Mouse (Mus musculus) heart, embryonic 15.5 days (tissue): ENCODE data around the gene Upf2. TPM values are rescaled to one million over a fixed set of nuclear protein-coding genes. Genes with fewer than 3 reads are reported as not detected.
A peak's percentile ranks its signal among the peaks of the same experiment; 100 is the strongest.
"Not testable (repeated sequence)": the region's sequence is repeated elsewhere in the genome, so short reads cannot be mapped to it uniquely, and the experiment has no call there.

Source experiments
- ATAC-seq: fragments of 200-750 bp; cut with Nextera tagmentation; replicated peaks from 2 replicates; pipeline ENCODE4 v1.8.0; 2017; ENCODE audit warnings: low read depth, moderate TSS enrichment; ENCODE audit not compliant: insufficient number of reproducible peaks, insufficient read depth, low FRiP score
- H3K27ac ChIP-seq: fragments of 300-500 bp; sonication (generic); 2 replicates; pipeline ENCODE4 v1.5.1; 2015; ENCODE audit warnings: mild to moderate bottlenecking, inconsistent platforms
- H3K27me3 ChIP-seq: fragments of 300-500 bp; sonication (generic); 2 replicates; pipeline ENCODE4 v1.6.1; 2015; ENCODE audit warnings: inconsistent platforms
- H3K36me3 ChIP-seq: fragments of 300-500 bp; sonication (generic); 2 replicates; pipeline ENCODE4 v1.6.1; 2015; ENCODE audit warnings: mild to moderate bottlenecking, inconsistent platforms
- H3K4me1 ChIP-seq: fragments of 300-500 bp; sonication (generic); replicated peaks from 2 replicates; pipeline ENCODE4 v1.6.1; 2015; ENCODE audit warnings: inconsistent platforms
- H3K4me2 ChIP-seq: fragments of 300-500 bp; sonication (generic); 2 replicates; pipeline ENCODE4 v1.6.1; 2015; ENCODE audit warnings: inconsistent platforms, mild to moderate bottlenecking, moderate library complexity
- H3K4me3 ChIP-seq: fragments of 300-500 bp; sonication (generic); 2 replicates; pipeline ENCODE4 v1.5.1; 2015; ENCODE audit warnings: mild to moderate bottlenecking, inconsistent platforms
- H3K9ac ChIP-seq: fragments of 300-500 bp; sonication (generic); 2 replicates; pipeline ENCODE4 v1.6.1; 2015; ENCODE audit warnings: mild to moderate bottlenecking, inconsistent platforms
- H3K9me3 ChIP-seq: fragments of 300-500 bp; sonication (generic); replicated peaks from 2 replicates; pipeline ENCODE4 v1.6.1; 2016; ENCODE audit warnings: inconsistent platforms
- WGBS: fragments of 180-500 bp; shearing (Covaris S2); methylation state at CpG from one replicate; pipeline ENCODE4 v1.1.7; 2015; ENCODE audit warnings: mixed read lengths; 5-methylcytosine and 5-hydroxymethylcytosine counted together
- polyA plus RNA-seq: library from polyadenylated mRNA; unstranded; fragments of >200 nt; fragmentation: Nextera tagmentation; extraction: Ambion mirVana; gene quantifications from 2 replicates; pipeline ENCODE4 v1.2.1, GENCODE M21; 2015

Gene Upf2
- polyA plus RNA-seq, 1 experiment from 2014 or later = 5.4 TPM

GRCm38 (mm10) chr2:6071598-6072440 lies 120.5 kb downstream of the Upf2 start:
- H3K4me3 ChIP-seq = no peak overlapping the region
- H3K36me3 ChIP-seq = no peaks in the 10 kb centered on the region
- H3K9ac ChIP-seq = no peak overlapping the region
- H3K9me3 ChIP-seq = no peaks in the 10 kb centered on the region; the same call in 1 of the 2 replicates
- WGBS = 30% methylated on average over 11 of the region's 11 CpGs
- no peak overlapping the region for H3K4me2 ChIP-seq
- peak; percentile 37; the same call in 1 of the 2 replicates for ATAC-seq
- H3K4me1 ChIP-seq = peaks cover 29% of the 10 kb centered on the region
- H3K27me3 ChIP-seq = no peaks in the 10 kb centered on the region
- H3K27ac ChIP-seq = no peak overlapping the region

GRCm38 (mm10) chr2:6072685-6073260 lies 121.5 kb downstream of the Upf2 start:
- Histone ChIP-seq H3K9ac (no peak overlapping the region), H3K36me3 (no peaks in the 10 kb centered on the region), H3K27me3 (no peaks in the 10 kb centered on the region), H3K4me1 (peaks cover 33% of the 10 kb centered on the region), H3K27ac (no peak overlapping the region), H3K4me3 (no peak overlapping the region), H3K4me2 (no peak overlapping the region), H3K9me3 (no peaks in the 10 kb centered on the region)
- no peak for ATAC-seq
- 77% methylated on average over 7 of the region's 7 CpGs for WGBS

GRCm38 (mm10) chr2:6074891-6075529 lies 123.7 kb downstream of the Upf2 start:
- Histone ChIP-seq H3K27ac (peak overlapping the region; percentile 82), H3K36me3 (no peaks in the 10 kb centered on the region), H3K9ac (no peak overlapping the region), H3K4me1 (peaks cover 34% of the 10 kb centered on the region), H3K27me3 (no peaks in the 10 kb centered on the region), H3K4me3 (no peak overlapping the region), H3K9me3 (no peaks in the 10 kb centered on the region), H3K4me2 (no peak overlapping the region)
- WGBS = 37% methylated on average over 10 of the region's 10 CpGs
- ATAC-seq = peak; percentile 63

GRCm38 (mm10) chr2:6075530-6075896 lies 124.2 kb downstream of the Upf2 start:
- H3K27me3 ChIP-seq = no peaks in the 10 kb centered on the region
- no peak overlapping the region for H3K4me2 ChIP-seq
- no peaks in the 10 kb centered on the region for H3K9me3 ChIP-seq
- H3K4me1 ChIP-seq = peaks cover 34% of the 10 kb centered on the region
- H3K4me3 ChIP-seq = no peak overlapping the region
- H3K27ac ChIP-seq = peak overlapping the region; percentile 82
- no peaks in the 10 kb centered on the region for H3K36me3 ChIP-seq
- 9% methylated on average over 1 of the region's 1 CpGs for WGBS
- peak; percentile 8; the same call in 1 of the 2 replicates for ATAC-seq
- H3K9ac ChIP-seq = no peak overlapping the region

GRCm38 (mm10) chr2:6080037-6080436 lies 128.8 kb downstream of the Upf2 start:
- Histone ChIP-seq H3K27ac (no peak overlapping the region), H3K9me3 (no peaks in the 10 kb centered on the region), H3K9ac (no peak overlapping the region), H3K4me2 (no peak overlapping the region), H3K4me1 (peaks cover 10% of the 10 kb centered on the region), H3K36me3 (no peaks in the 10 kb centered on the region), H3K27me3 (no peaks in the 10 kb centered on the region), H3K4me3 (no peak overlapping the region)
- WGBS = 88% methylated on average over 1 of the region's 1 CpGs
- ATAC-seq = no peak

GRCm38 (mm10) chr2:6081108-6081507 lies 129.8 kb downstream of the Upf2 start:
- no peak overlapping the region for H3K27ac ChIP-seq
- no peak for ATAC-seq
- H3K9me3 ChIP-seq = no peaks in the 10 kb centered on the region
- no peaks in the 10 kb centered on the region for H3K27me3 ChIP-seq
- H3K4me1 ChIP-seq = peaks cover 11% of the 10 kb centered on the region
- no peak overlapping the region for H3K4me3 ChIP-seq
- H3K4me2 ChIP-seq = no peak overlapping the region
- H3K9ac ChIP-seq = no peak overlapping the region
- 54% methylated on average over 8 of the region's 8 CpGs for WGBS
- no peaks in the 10 kb centered on the region for H3K36me3 ChIP-seq

GRCm38 (mm10) chr2:6082615-6083014 lies 131.3 kb downstream of the Upf2 start:
- 64% methylated on average over 6 of the region's 6 CpGs for WGBS

GRCm38 (mm10) chr2:6083696-6084095 lies 132.4 kb downstream of the Upf2 start:
- Histone ChIP-seq H3K27me3 (no peaks in the 10 kb centered on the region), H3K4me2 (no peak overlapping the region), H3K27ac (no peak overlapping the region), H3K4me3 (no peak overlapping the region), H3K9me3 (no peaks in the 10 kb centered on the region), H3K4me1 (peaks cover 11% of the 10 kb centered on the region), H3K9ac (no peak overlapping the region), H3K36me3 (no peaks in the 10 kb centered on the region)
- WGBS = 87% methylated on average over 1 of the region's 1 CpGs
- ATAC-seq = no peak

More at GRCm38 (mm10) chr2:6082615-6083014, 131.3 kb downstream of the Upf2 start:
- H3K27ac ChIP-seq = no peak overlapping the region
- H3K27me3 ChIP-seq = no peaks in the 10 kb centered on the region
- H3K4me2 ChIP-seq = no peak overlapping the region
- H3K9me3 ChIP-seq = no peaks in the 10 kb centered on the region
- peaks cover 14% of the 10 kb centered on the region for H3K4me1 ChIP-seq
- no peaks in the 10 kb centered on the region for H3K36me3 ChIP-seq
- H3K4me3 ChIP-seq = no peak overlapping the region
- no peak for ATAC-seq
- H3K9ac ChIP-seq = no peak overlapping the region

- Histone ChIP-seq H3K4me1 (peaks cover 11% of the 10 kb centered on the region), H3K4me3 (no peak overlapping the region), H3K27me3 (no peaks in the 10 kb centered on the region), H3K27ac (no peak overlapping the region), H3K4me2 (no peak overlapping the region), H3K9ac (no peak overlapping the region), H3K36me3 (no peaks in the 10 kb centered on the region), H3K9me3 (no peaks in the 10 kb centered on the region)
- peak; percentile 19; the same call in 1 of the 2 replicates for ATAC-seq
- 67% methylated on average over 19 of the region's 19 CpGs for WGBS
Measured at GRCm38 (mm10) chr2:6085622-6086530, 134.6 kb downstream of the Upf2 start.

- WGBS = 82% methylated on average over 5 of the region's 5 CpGs
- no peak overlapping the region for H3K4me3 ChIP-seq
- no peak for ATAC-seq
- no peak overlapping the region for H3K27ac ChIP-seq
- no peak overlapping the region for H3K4me2 ChIP-seq
- no peaks in the 10 kb centered on the region for H3K9me3 ChIP-seq
- H3K36me3 ChIP-seq = no peaks in the 10 kb centered on the region
- H3K4me1 ChIP-seq = peaks cover 11% of the 10 kb centered on the region
- H3K9ac ChIP-seq = no peak overlapping the region
- no peaks in the 10 kb centered on the region for H3K27me3 ChIP-seq
Measured at GRCm38 (mm10) chr2:6087151-6087550, 135.9 kb downstream of the Upf2 start.

- H3K4me1 ChIP-seq = peaks cover 11% of the 10 kb centered on the region
- 74% methylated on average over 16 of the region's 16 CpGs for WGBS
- not testable (repeated sequence) for ATAC-seq, H3K9me3 ChIP-seq, H3K9ac ChIP-seq, H3K4me2 ChIP-seq, H3K27me3 ChIP-seq, H3K4me3 ChIP-seq, H3K36me3 ChIP-seq, H3K27ac ChIP-seq
Measured at GRCm38 (mm10) chr2:6089941-6090340, 138.7 kb downstream of the Upf2 start.
